Mouse (Mus musculus): Measurements from ENCODE around the gene Gm9817.

Gene Gm9817

DNA sequence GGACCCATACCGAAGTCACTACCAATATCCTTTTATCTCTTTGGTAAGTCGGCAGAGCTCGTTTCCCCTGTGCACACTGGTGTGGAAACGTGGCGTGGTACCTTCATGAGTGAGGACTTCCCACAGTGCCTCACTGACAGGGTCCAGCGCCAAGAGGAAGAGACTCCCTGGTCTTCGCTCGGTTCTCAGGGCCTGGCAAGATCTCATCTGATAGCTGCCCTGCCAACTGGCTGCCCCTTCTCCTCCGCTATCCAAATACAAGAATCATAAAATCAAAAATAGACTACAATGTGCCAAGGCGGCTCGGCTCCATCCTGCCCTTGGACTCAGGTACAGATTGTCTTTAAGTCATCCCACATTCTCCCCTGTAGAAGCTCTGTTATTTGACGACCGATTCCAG, 11.4 kb downstream of the Gm9817 start:
- no peak for DNase-seq (ENCODE audit: extremely low spot score)

- no peak for DNase-seq (ENCODE audit: extremely low spot score)
Measured at GRCm38 (mm10) chr13:45092816-45093215, 14.3 kb downstream of the Gm9817 start.

DNA sequence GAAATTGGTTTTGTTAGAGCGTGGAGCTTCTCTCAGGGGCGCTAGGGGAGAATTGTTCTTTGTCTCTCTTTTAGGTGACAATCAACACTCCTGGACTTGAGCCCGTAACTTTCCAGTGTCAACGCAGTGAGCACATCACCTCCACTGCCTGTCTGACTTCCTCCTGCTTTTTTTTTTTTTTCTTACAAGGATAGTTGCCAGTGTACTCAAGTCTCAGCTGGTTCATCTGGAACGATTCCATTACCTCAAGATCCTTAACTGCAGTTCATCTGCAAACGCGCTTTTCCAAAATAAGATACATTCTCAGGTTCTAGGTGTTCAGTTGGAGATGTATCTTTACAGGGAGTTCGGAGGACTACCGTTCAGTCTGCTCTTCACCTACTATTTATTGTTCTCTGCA, 16.5 kb downstream of the Gm9817 start:
- DNase-seq (ENCODE audit: extremely low spot score) = no peak

- DNase-seq (ENCODE audit: extremely low spot score) = no peak
Measured at GRCm38 (mm10) chr13:45099582-45100229, 21.2 kb downstream of the Gm9817 start.

GRCm38 (mm10) chr13:45106480-45106879, 28.0 kb downstream of the Gm9817 start:
- no peak for DNase-seq (ENCODE audit: extremely low spot score)

DNA sequence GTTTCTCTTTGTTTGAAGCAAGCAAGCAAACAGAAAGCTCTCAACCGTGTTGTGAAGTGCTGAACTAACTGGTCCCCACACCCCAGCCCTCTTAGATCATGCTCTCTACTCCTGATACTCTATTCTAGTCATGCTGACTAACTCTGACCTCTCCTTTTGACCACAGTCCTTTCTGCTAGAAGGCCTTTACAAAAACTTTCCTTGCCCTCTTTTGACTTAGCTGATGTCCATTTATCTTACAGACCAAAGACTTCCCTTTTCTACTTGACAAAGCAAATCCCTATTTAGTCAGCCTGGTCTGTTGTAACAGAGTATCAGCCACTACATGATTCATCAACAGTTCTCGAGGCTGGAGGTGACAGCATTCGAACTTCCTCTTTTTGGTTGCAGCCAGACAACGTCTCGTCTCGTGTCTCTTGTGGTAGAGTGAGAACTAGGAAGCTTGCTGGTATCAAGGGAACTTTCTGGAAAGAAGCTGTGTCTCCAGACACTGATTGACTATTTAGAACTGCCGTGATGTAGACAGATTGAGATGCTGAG, 30.4 kb downstream of the Gm9817 start:
- DNase-seq (ENCODE audit: extremely low spot score) = no peak

GRCm38 (mm10) chr13:45118375-45118774, 39.9 kb downstream of the Gm9817 start:
- DNase-seq (ENCODE audit: extremely low spot score) = no peak

GRCm38 (mm10) chr13:45118822-45119221, 40.3 kb downstream of the Gm9817 start:
- DNase-seq (ENCODE audit: extremely low spot score) = no peak

All from embryo, embryonic 9.5 days (tissue).